In the genomic region with DNA sequence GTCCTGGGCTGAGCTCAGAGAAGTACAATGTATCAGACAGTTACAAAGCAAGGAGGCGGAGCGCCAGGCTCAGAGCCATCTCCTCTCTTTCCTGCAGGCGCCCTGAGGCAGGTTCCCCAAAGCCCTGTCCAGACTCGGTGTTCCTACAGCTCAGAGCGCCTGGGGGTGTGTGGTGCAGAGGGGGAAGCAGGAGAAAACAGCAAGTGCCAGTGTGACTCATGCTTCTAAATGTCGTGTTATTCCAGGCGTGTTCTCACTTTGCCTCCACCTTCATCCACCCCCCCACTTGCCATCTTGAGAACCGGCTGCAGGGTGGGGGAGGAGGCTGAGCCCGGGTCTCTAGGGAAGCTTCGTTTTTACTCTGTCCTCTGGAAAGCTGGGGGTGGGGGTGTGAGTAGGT, we compare ENCODE assay signal across 8 mouse cellular contexts.
DNase-seq lines count a peak whose midpoint lies in the region; ATAC-seq and TF ChIP-seq lines count a peak whose summit lies in the region.

No protein-coding gene starts in this region.

- peak overlapping the region; percentile 52; the same call in 1 of the 2 replicates for H3K9ac ChIP-seq in heart, embryonic 11.5 days (ENCODE audit: low read depth, low read length)
- no peak overlapping the region for H3K9ac ChIP-seq in kidney, embryonic 16.5 days (replicated peaks; ENCODE audit: low read length)

- no peak for ATAC-seq in heart, embryonic 11.5 days (replicated peaks; ENCODE audit: insufficient number of reproducible peaks, low FRiP score, low TSS enrichment)
- ATAC-seq in kidney, embryonic 16.5 days (ENCODE audit: low FRiP score, low TSS enrichment) = no peak

- H3K4me2 ChIP-seq in heart, embryonic 11.5 days = peak overlapping the region; percentile 16; the same call in 1 of the 2 replicates
- no peak overlapping the region for H3K4me2 ChIP-seq in kidney, embryonic 16.5 days (replicated peaks; ENCODE audit: low read depth, low read length)

- H3K27me3 ChIP-seq in heart, embryonic 11.5 days (ENCODE audit: control insufficient read depth, insufficient read depth, low read length) = no peaks in the 10 kb centered on the region
- H3K27me3 ChIP-seq in kidney, embryonic 16.5 days (ENCODE audit: insufficient read depth, low read length) = no peaks in the 10 kb centered on the region

- no peak for DNase-seq in heart, adult 11 months
- DNase-seq in urinary bladder, postnatal 36 days (ENCODE audit: low spot score in 2 of 2) = peak; percentile 11 to 12
- no peak for DNase-seq in urinary bladder, adult 2 months (ENCODE audit: low spot score)
- peak; percentile 59 for DNase-seq in induced T-regulatory cell, adult 2 months (ENCODE audit: low read depth)
- no peak for DNase-seq in embryo, embryonic 10 days (ENCODE audit: low spot score)

- H3K9me3 ChIP-seq in heart, embryonic 11.5 days (replicated peaks; ENCODE audit: control insufficient read depth, low read length) = 0 out of 2 replicates have a peak, but pooled peaks cover 2% of the 10 kb centered on the region
- H3K9me3 ChIP-seq in kidney, embryonic 16.5 days (ENCODE audit: low read length) = no peaks in the 10 kb centered on the region; the same call in 1 of the 2 replicates

- no peaks in the 10 kb centered on the region for H3K36me3 ChIP-seq in heart, embryonic 11.5 days (ENCODE audit: control insufficient read depth, insufficient read depth, low read length)
- H3K36me3 ChIP-seq in kidney, embryonic 16.5 days (ENCODE audit: insufficient read depth, low read length) = no peaks in the 10 kb centered on the region

- TF ChIP-seq POLR2A in olfactory bulb, adult 2 months (IDR thresholded peaks at IDR 0.05; ENCODE audit: insufficient read depth, low read depth, low read length) = peak; percentile 25; the same call in 1 of the 2 replicates

- no peak overlapping the region for H3K27ac ChIP-seq in heart, embryonic 11.5 days (ENCODE audit: low read depth, low read length)
- peak overlapping the region; percentile 81 for H3K27ac ChIP-seq in olfactory bulb, adult 2 months (ENCODE audit: insufficient read depth, low read depth, low read length)
- H3K27ac ChIP-seq in kidney, embryonic 16.5 days (ENCODE audit: low read length) = no peak overlapping the region

- 29% methylated on average over 9 of the region's 10 CpGs for WGBS in heart, embryonic 11.5 days (ENCODE audit: insufficient replicate concordance)
- 10% methylated on average over 10 of the region's 10 CpGs for WGBS in olfactory bulb, adult 2 months
- WGBS in kidney, embryonic 16.5 days = 32% methylated on average over 9 of the region's 10 CpGs

- H3K4me1 ChIP-seq in heart, embryonic 11.5 days (ENCODE audit: control insufficient read depth, insufficient read depth, low read length) = peaks cover 2% of the 10 kb centered on the region; the same call in 1 of the 2 replicates
- peaks cover 37% of the 10 kb centered on the region for H3K4me1 ChIP-seq in olfactory bulb, adult 2 months (ENCODE audit: control insufficient read depth, insufficient read depth, low read length)
- H3K4me1 ChIP-seq in kidney, embryonic 16.5 days (ENCODE audit: insufficient read depth, low read length) = peaks cover 19% of the 10 kb centered on the region

- H3K4me3 ChIP-seq in heart, embryonic 11.5 days (ENCODE audit: low read depth, low read length) = no peak overlapping the region
- peak overlapping the region; percentile 5; the same call in 1 of the 2 replicates for H3K4me3 ChIP-seq in olfactory bulb, adult 2 months (ENCODE audit: insufficient read depth, low read depth, low read length)
- no peak overlapping the region for H3K4me3 ChIP-seq in kidney, embryonic 16.5 days (ENCODE audit: low read length)

- no peak for TF ChIP-seq CTCF in olfactory bulb, adult 2 months (IDR thresholded peaks at IDR 0.05; ENCODE audit: insufficient read depth, low read depth, low read length)

Comparison
In these comparisons a context has a peak if more than half of its experiments do, and no peak if none do; other contexts are left out.
1. DNase-seq: peak in urinary bladder, postnatal 36 days (2 of 2) and induced T-regulatory cell, adult 2 months (single experiment); none in heart, adult 11 months (single experiment), urinary bladder, adult 2 months (single experiment) and embryo, embryonic 10 days (single experiment).